ENCODE assay signal across 9 mouse cellular contexts in the genomic region with DNA sequence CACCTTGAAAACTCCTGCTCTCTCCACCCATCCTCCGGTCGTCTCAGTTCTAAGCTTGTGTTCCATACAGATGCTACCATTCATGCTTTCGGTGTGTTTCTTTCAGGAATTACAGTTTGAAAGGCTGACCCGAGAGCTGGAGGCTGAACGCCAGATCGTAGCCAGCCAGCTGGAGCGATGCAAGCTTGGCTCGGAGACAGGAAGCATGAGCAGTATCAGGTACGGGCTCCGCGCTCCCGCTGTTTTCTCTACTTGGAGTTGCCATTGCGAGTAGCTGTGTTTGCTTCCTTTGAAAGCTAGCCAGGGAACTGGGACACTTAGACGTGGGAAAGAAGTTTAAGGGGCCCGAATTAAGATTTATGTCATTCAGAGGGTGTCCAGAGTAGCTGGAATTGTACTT.
DNase-seq lines count a peak whose midpoint lies in the region; ATAC-seq lines count a peak whose summit lies in the region.
"Had no signal": no experiment of that assay in that cellular context is flagged by ENCODE, and none has a peak within 500 bp of the region (broad histone marks: within the 10 kb centered on the region; RNA-seq: fewer than 3 reads in every experiment).

No protein-coding gene starts in this region.

- H3K36me3 ChIP-seq in hindbrain, embryonic 15.5 days: no peaks in the 10 kb centered on the region
- H3K36me3 ChIP-seq in hindbrain, embryonic 11.5 days (ENCODE audit: control insufficient read depth, insufficient read depth, low read length): no peaks in the 10 kb centered on the region

- H3K4me2 ChIP-seq in hindbrain, embryonic 15.5 days: peak overlapping the region; percentile 3; the same call in 1 of the 2 replicates
- no peak overlapping the region for H3K4me2 ChIP-seq in hindbrain, embryonic 11.5 days (replicated peaks; ENCODE audit: low read depth, low read length)

- peak; percentile 59; the same call in 1 of the 2 replicates for ATAC-seq in hindbrain, embryonic 15.5 days (ENCODE audit: low FRiP score, low read depth)
- no peak for ATAC-seq in hindbrain, embryonic 11.5 days (ENCODE audit: low FRiP score)

- no peaks in the 10 kb centered on the region for H3K27me3 ChIP-seq in hindbrain, embryonic 15.5 days
- H3K27me3 ChIP-seq in hindbrain, embryonic 11.5 days (ENCODE audit: control insufficient read depth, insufficient read depth, low read length): no peaks in the 10 kb centered on the region

- DNase-seq in hindbrain, embryonic 11.5 days (ENCODE audit: low spot score): no peak
- peak; percentile 13 for DNase-seq in R1 (ENCODE audit: low read depth, low spot score)
- peak; percentile 71 for DNase-seq in cerebellum, adult 8-10 months
- DNase-seq in left cerebral cortex, adult 11 months (ENCODE audit: low spot score): peak; percentile 7
- no peak for DNase-seq in spleen, adult 18-20 months
- DNase-seq in adrenal gland, postnatal 4 days (ENCODE audit: low spot score in 2 of 2): no peak
- no peak for DNase-seq in kidney, adult 11 months

- no peak overlapping the region for H3K9ac ChIP-seq in hindbrain, embryonic 15.5 days
- no peak overlapping the region for H3K9ac ChIP-seq in hindbrain, embryonic 11.5 days (ENCODE audit: low read depth, low read length)

- 0 out of 2 replicates have a peak, but pooled peaks cover 5% of the 10 kb centered on the region for H3K4me1 ChIP-seq in hindbrain, embryonic 15.5 days (replicated peaks)
- no peaks in the 10 kb centered on the region for H3K4me1 ChIP-seq in hindbrain, embryonic 11.5 days (replicated peaks; ENCODE audit: control insufficient read depth, insufficient read depth, low read length)

- no peak overlapping the region for H3K4me3 ChIP-seq in hindbrain, embryonic 15.5 days
- H3K4me3 ChIP-seq in hindbrain, embryonic 11.5 days (ENCODE audit: low read depth, low read length): no peak overlapping the region
- H3K4me3 ChIP-seq: myocyte had no signal

- no peaks in the 10 kb centered on the region for H3K9me3 ChIP-seq in hindbrain, embryonic 15.5 days
- no peaks in the 10 kb centered on the region for H3K9me3 ChIP-seq in hindbrain, embryonic 11.5 days (ENCODE audit: control insufficient read depth, low read length)

- WGBS in hindbrain, embryonic 15.5 days: 59% methylated on average over 15 of the region's 15 CpGs
- WGBS in hindbrain, embryonic 11.5 days: 86% methylated on average over 15 of the region's 15 CpGs

- H3K27ac ChIP-seq in hindbrain, embryonic 15.5 days (replicated peaks): 0 out of 2 replicates have a peak overlapping the region, but pooled peaks have one; percentile 8
- no peak overlapping the region for H3K27ac ChIP-seq in hindbrain, embryonic 11.5 days (ENCODE audit: low read depth, low read length)

Comparison
In these comparisons a context has a peak if more than half of its experiments do, and no peak if none do; other contexts are left out.
1. DNase-seq: peak in R1 (single experiment), cerebellum, adult 8-10 months (single experiment) and left cerebral cortex, adult 11 months (single experiment); none in hindbrain, embryonic 11.5 days (single experiment), spleen, adult 18-20 months (0 of 2), adrenal gland, postnatal 4 days (0 of 2) and kidney, adult 11 months (single experiment).